In genomic region chr4:81506841-81507240, GRCm38 (mm10) we compare ENCODE assay signal across 24 mouse cellular contexts.
DNase-seq lines count a peak whose midpoint lies in the region; ATAC-seq and TF ChIP-seq lines count a peak whose summit lies in the region.
"Had no signal": no experiment of that assay in that cellular context is flagged by ENCODE, and none has a peak within 500 bp of the region (broad histone marks: within the 10 kb centered on the region; RNA-seq: fewer than 3 reads in every experiment).

No protein-coding gene starts in this region.

- no peaks in the 10 kb centered on the region for H3K36me3 ChIP-seq in kidney, embryonic 15.5 days
- H3K36me3 ChIP-seq in kidney, embryonic 16.5 days (ENCODE audit: insufficient read depth, low read length) = no peaks in the 10 kb centered on the region
- H3K36me3 ChIP-seq in liver, adult 2 months (ENCODE audit: control insufficient read depth, insufficient read depth, low read length) = no peaks in the 10 kb centered on the region
- no peaks in the 10 kb centered on the region for H3K36me3 ChIP-seq in liver, embryonic 12.5 days
- H3K36me3 ChIP-seq: embryonic facial prominence, embryonic 10.5 days; embryonic facial prominence, embryonic 12.5 days; G1E had no signal

- H3K79me2 ChIP-seq in liver, adult 2 months (ENCODE audit: control insufficient read depth, insufficient read depth, low read length) = no peaks in the 10 kb centered on the region

- TF ChIP-seq CTCF in liver, adult 2 months (IDR thresholded peaks at IDR 0.05; ENCODE audit: low read depth, low read length) = no peak

- H3K27ac ChIP-seq in kidney, embryonic 15.5 days = no peak overlapping the region
- no peak overlapping the region for H3K27ac ChIP-seq in kidney, embryonic 16.5 days (ENCODE audit: low read length)
- peak overlapping the region; percentile 81 for H3K27ac ChIP-seq in liver, adult 2 months (replicated peaks; ENCODE audit: insufficient read depth, low read depth, low read length)
- H3K27ac ChIP-seq in liver, embryonic 12.5 days = no peak overlapping the region
- H3K27ac ChIP-seq: embryonic facial prominence, embryonic 10.5 days; embryonic facial prominence, embryonic 12.5 days; forebrain, embryonic 13.5 days had no signal

- ATAC-seq in kidney, embryonic 15.5 days (replicated peaks; ENCODE audit: low FRiP score) = no peak
- ATAC-seq in kidney, embryonic 16.5 days (ENCODE audit: low FRiP score, low TSS enrichment) = no peak
- no peak for ATAC-seq in liver, embryonic 12.5 days
- ATAC-seq: activated CD4-positive, CD25-positive, alpha-beta regulatory T cell, adult 4 months; CD4-positive, CD25-positive, alpha-beta regulatory T cell, adult 4 months; forebrain, embryonic 13.5 days; Patski had no signal

- no peaks in the 10 kb centered on the region for H3K27me3 ChIP-seq in kidney, embryonic 15.5 days
- no peaks in the 10 kb centered on the region for H3K27me3 ChIP-seq in kidney, embryonic 16.5 days (ENCODE audit: insufficient read depth, low read length)
- no peaks in the 10 kb centered on the region for H3K27me3 ChIP-seq in liver, adult 2 months (ENCODE audit: control insufficient read depth, insufficient read depth, low read length)
- no peaks in the 10 kb centered on the region for H3K27me3 ChIP-seq in liver, embryonic 12.5 days (replicated peaks)
- H3K27me3 ChIP-seq: CH12.LX; embryonic facial prominence, embryonic 12.5 days; forebrain, embryonic 13.5 days; Patski had no signal

- no peak overlapping the region for H3K4me3 ChIP-seq in kidney, embryonic 15.5 days (replicated peaks)
- no peak overlapping the region for H3K4me3 ChIP-seq in kidney, embryonic 16.5 days (ENCODE audit: low read length)
- H3K4me3 ChIP-seq in liver, adult 2 months (ENCODE audit: insufficient read depth, low read depth, low read length) = no peak overlapping the region
- no peak overlapping the region for H3K4me3 ChIP-seq in liver, embryonic 12.5 days
- H3K4me3 ChIP-seq: embryonic facial prominence, embryonic 10.5 days; embryonic facial prominence, embryonic 12.5 days; forebrain, embryonic 13.5 days had no signal

- H3K4me2 ChIP-seq in kidney, embryonic 15.5 days = no peak overlapping the region
- no peak overlapping the region for H3K4me2 ChIP-seq in kidney, embryonic 16.5 days (replicated peaks; ENCODE audit: low read depth, low read length)
- H3K4me2 ChIP-seq in liver, embryonic 12.5 days = no peak overlapping the region
- H3K4me2 ChIP-seq: embryonic facial prominence, embryonic 12.5 days; forebrain, embryonic 13.5 days had no signal

- DNase-seq in kidney, adult 11 months = peak; percentile 9
- peak; percentile 65 for DNase-seq in kidney, adult 9 months
- DNase-seq in liver, adult 2 months (ENCODE audit: extremely low read depth, low read depth, low spot score) = peak; percentile 78
- no peak for DNase-seq in right cerebral cortex, adult 2 months (ENCODE audit: low spot score in 2 of 2)
- DNase-seq: adrenal gland, adult 8-10 months; adrenal gland, postnatal 14 days; adrenal gland, postnatal 36 days; B cell, adult 2 months; cerebellum, adult 11-12 months; cerebellum, adult 2 months; cerebellum, adult 9-10 months; cerebellum, postnatal 10 days; cerebellum, postnatal 25 days had no signal

- TF ChIP-seq POLR2A in liver, adult 2 months (IDR thresholded peaks at IDR 0.05; ENCODE audit: extremely low read depth, insufficient read depth, low read length) = no peak

- H3K9ac ChIP-seq in kidney, embryonic 15.5 days = no peak overlapping the region
- H3K9ac ChIP-seq in kidney, embryonic 16.5 days (replicated peaks; ENCODE audit: low read length) = no peak overlapping the region
- H3K9ac ChIP-seq in liver, adult 2 months (ENCODE audit: low read depth, low read length) = no peak overlapping the region
- no peak overlapping the region for H3K9ac ChIP-seq in liver, embryonic 12.5 days
- H3K9ac ChIP-seq: embryonic facial prominence, embryonic 12.5 days; forebrain, embryonic 13.5 days had no signal

- no peaks in the 10 kb centered on the region for H3K9me3 ChIP-seq in kidney, embryonic 15.5 days (replicated peaks)
- H3K9me3 ChIP-seq in kidney, embryonic 16.5 days (ENCODE audit: low read length) = no peaks in the 10 kb centered on the region
- H3K9me3 ChIP-seq in liver, embryonic 12.5 days (replicated peaks) = no peaks in the 10 kb centered on the region
- H3K9me3 ChIP-seq: embryonic facial prominence, embryonic 10.5 days; embryonic facial prominence, embryonic 12.5 days; forebrain, embryonic 13.5 days had no signal

- H3K4me1 ChIP-seq in kidney, embryonic 15.5 days = no peaks in the 10 kb centered on the region
- H3K4me1 ChIP-seq in kidney, embryonic 16.5 days (ENCODE audit: insufficient read depth, low read length) = no peaks in the 10 kb centered on the region
- peaks cover 30% of the 10 kb centered on the region for H3K4me1 ChIP-seq in liver, adult 2 months (ENCODE audit: control insufficient read depth, insufficient read depth, low read length)
- no peaks in the 10 kb centered on the region for H3K4me1 ChIP-seq in liver, embryonic 12.5 days
- H3K4me1 ChIP-seq: embryonic facial prominence, embryonic 12.5 days; forebrain, embryonic 13.5 days had no signal

- WGBS in kidney, embryonic 15.5 days = 86% methylated on average over 5 of the region's 5 CpGs
- WGBS in kidney, embryonic 16.5 days = 85% methylated on average over 5 of the region's 5 CpGs
- WGBS in liver, adult 2 months = 25% methylated on average over 5 of the region's 5 CpGs
- 75% methylated on average over 5 of the region's 5 CpGs for WGBS in liver, embryonic 12.5 days (ENCODE audit: insufficient replicate concordance)

Comparison
In these comparisons a context has a peak if more than half of its experiments do, and no peak if none do; other contexts are left out.
1. DNase-seq: peak in kidney, adult 11 months (single experiment), kidney, adult 9 months (single experiment) and liver, adult 2 months (single experiment); none in right cerebral cortex, adult 2 months (0 of 2).